Mouse (Mus musculus) spleen, embryonic (tissue): ENCODE results near the gene Snx29.

Experiments
- CTCF ChIA-PET: fragments of 350-600 bp; sonication (Branson Sonifier 250); formaldehyde crosslinking; loops from one replicate; lab custom pipeline; 2022; lab: Charles Lee

Gene Snx29

GRCm38 (mm10) chr16:11526996-11527395 is 204.3 kb downstream of the Snx29 start:
- CTCF ChIA-PET = no interaction called here

GRCm38 (mm10) chr16:11530466-11531194 is 207.9 kb downstream of the Snx29 start:
- CTCF ChIA-PET = no interaction called here

GRCm38 (mm10) chr16:11531441-11531840 is 208.7 kb downstream of the Snx29 start:
- CTCF ChIA-PET = interaction anchor here (0.6 kb wide), 1 partner anchor 138 kb away, joined by 3 read pairs; no protein-coding TSS in a partner anchor

GRCm38 (mm10) chr16:11532592-11532991 is 209.9 kb downstream of the Snx29 start:
- CTCF ChIA-PET = no interaction called here

- CTCF ChIA-PET = no interaction called here
Measured at GRCm38 (mm10) chr16:11533441-11533840, 210.7 kb downstream of the Snx29 start.

GRCm38 (mm10) chr16:11537663-11538062 is 215.0 kb downstream of the Snx29 start:
- CTCF ChIA-PET = no interaction called here

GRCm38 (mm10) chr16:11538191-11538590 is 215.5 kb downstream of the Snx29 start:
- CTCF ChIA-PET = no interaction called here

- CTCF ChIA-PET = no interaction called here
Measured at GRCm38 (mm10) chr16:11540961-11541360, 218.3 kb downstream of the Snx29 start.

- CTCF ChIA-PET = no interaction called here
Measured at GRCm38 (mm10) chr16:11541769-11542168, 219.1 kb downstream of the Snx29 start.

- CTCF ChIA-PET = no interaction called here
Measured at GRCm38 (mm10) chr16:11550043-11550725, 227.5 kb downstream of the Snx29 start.

- CTCF ChIA-PET = no interaction called here
Measured at GRCm38 (mm10) chr16:11561714-11562113, 239.0 kb downstream of the Snx29 start.

GRCm38 (mm10) chr16:11563846-11564245 is 241.1 kb downstream of the Snx29 start:
- CTCF ChIA-PET = no interaction called here

- CTCF ChIA-PET = no interaction called here
Measured at GRCm38 (mm10) chr16:11565126-11565525, 242.4 kb downstream of the Snx29 start.

- CTCF ChIA-PET = interaction anchor here (0.6 kb wide), 2 partner anchors 92 to 115 kb away, joined by 3 to 10 read pairs; no protein-coding TSS in a partner anchor
Measured at GRCm38 (mm10) chr16:11567594-11567993, 244.9 kb downstream of the Snx29 start.

- CTCF ChIA-PET = interaction anchor here (0.5 kb wide), 1 partner anchor 145 kb away, joined by 3 read pairs; no protein-coding TSS in a partner anchor
Measured at GRCm38 (mm10) chr16:11568095-11568494, 245.4 kb downstream of the Snx29 start.

- CTCF ChIA-PET = interaction anchor here (0.5 kb wide), 1 partner anchor 146 kb away, joined by 3 read pairs; no protein-coding TSS in a partner anchor
Measured at GRCm38 (mm10) chr16:11568601-11569000, 245.9 kb downstream of the Snx29 start.

GRCm38 (mm10) chr16:11569127-11569526 is 246.4 kb downstream of the Snx29 start:
- CTCF ChIA-PET = interaction anchor here (0.6 kb wide), 1 partner anchor 16 kb away, joined by 3 read pairs; no protein-coding TSS in a partner anchor

- CTCF ChIA-PET = interaction anchor here (0.9 kb wide), 1 partner anchor 9 kb away, joined by 30 read pairs; no protein-coding TSS in a partner anchor
Measured at GRCm38 (mm10) chr16:11570072-11570471, 247.4 kb downstream of the Snx29 start.

GRCm38 (mm10) chr16:11574517-11574916 is 251.8 kb downstream of the Snx29 start:
- CTCF ChIA-PET = no interaction called here

- CTCF ChIA-PET = interaction anchor here (0.5 to 0.6 kb wide), 2 partner anchors 261 to 348 kb away, joined by 3 read pairs; no protein-coding TSS in a partner anchor
Measured at GRCm38 (mm10) chr16:11575733-11576132, 253.0 kb downstream of the Snx29 start.

- CTCF ChIA-PET = interaction anchor here (0.8 kb wide), 1 partner anchor 166 kb away, joined by 3 read pairs; no protein-coding TSS in a partner anchor
Measured at GRCm38 (mm10) chr16:11577541-11578255, 255.0 kb downstream of the Snx29 start.
